Mouse (Mus musculus) regulatory T cell (primary cell): ENCODE results near the gene Cyp2c69.
"Not testable (repeated sequence)": the region's sequence is repeated elsewhere in the genome, so short reads cannot be mapped to it uniquely, and the experiment has no call there.

ENCODE experiments used
- in situ Hi-C: fragments of 300-600 bp; cut with MboI, MseI; formaldehyde crosslinking; loops from one replicate; pipeline ENCODE4 v1.15.1; 2025; ENCODE audit warnings: high pct_unique_total_duplicates

Cyp2c69 gene

DNA sequence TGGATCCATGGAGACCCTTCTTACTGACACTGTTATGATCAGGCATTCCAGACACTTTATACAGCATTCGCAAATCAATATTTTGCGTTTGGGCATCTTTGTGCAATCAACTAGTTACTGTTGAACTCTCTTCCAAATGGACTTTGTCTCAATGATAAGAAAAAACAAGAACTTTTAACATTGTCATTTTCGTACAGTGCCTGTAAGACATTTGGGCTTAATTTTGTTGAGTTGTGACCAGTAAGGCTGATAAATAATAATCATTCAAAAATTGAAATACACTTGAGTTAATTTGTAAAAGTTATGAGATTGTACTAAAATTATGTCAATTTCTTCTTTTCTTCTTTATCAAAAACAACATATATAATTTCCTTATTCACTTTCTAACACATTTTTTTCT lies at the start of gene Cyp2c69:
TSS of gene Cyp2c69 (minus strand) at position 101 of the 400 bp plus-strand sequence.
- in situ Hi-C loops: not testable (repeated sequence)

DNA sequence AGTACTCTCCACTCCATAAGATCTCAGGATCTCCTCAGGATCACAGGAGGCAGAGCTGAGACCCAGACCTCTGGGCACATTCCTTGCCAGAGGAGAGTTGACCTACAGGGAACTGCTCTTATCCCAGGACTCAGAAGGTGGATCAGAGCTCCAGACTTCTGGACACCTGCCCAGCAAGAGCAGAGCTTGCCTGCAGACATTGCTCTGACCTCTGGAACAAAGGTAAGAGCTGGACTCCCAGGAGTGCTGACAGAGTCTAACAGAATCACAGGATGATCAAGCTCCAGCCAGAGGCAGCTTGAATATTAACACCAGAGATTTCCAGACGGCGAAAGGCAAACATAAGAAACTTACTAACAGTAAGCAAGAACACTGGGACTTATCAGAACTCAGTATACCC lies 48.8 kb upstream of the Cyp2c69 start:
- in situ Hi-C loops: loop anchor here (5.0 to 10.0 kb wide), 2 partner anchors 61 to 82 kb away; no protein-coding TSS in a partner anchor

DNA sequence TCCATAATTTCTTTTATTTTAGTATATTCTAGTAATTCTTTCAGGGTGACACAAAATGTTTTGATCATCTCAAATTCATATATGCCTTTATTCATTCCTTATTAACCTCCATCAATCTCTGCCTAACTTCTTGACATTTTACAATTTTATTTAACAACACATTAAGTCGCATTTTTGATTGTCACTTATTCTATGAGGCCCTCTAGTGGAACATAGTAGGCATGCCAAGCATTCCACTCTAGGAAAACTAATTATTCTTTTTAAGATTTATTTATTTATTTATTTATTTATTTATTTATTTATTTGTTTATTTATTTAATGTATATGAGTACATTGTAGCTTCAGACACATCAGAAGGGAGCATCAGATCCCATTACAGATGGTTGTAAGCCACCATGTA lies 43.4 kb upstream of the Cyp2c69 start:
- in situ Hi-C loops: loop anchor here (10.0 kb wide), 1 partner anchor 55 kb away; no protein-coding TSS in a partner anchor

DNA sequence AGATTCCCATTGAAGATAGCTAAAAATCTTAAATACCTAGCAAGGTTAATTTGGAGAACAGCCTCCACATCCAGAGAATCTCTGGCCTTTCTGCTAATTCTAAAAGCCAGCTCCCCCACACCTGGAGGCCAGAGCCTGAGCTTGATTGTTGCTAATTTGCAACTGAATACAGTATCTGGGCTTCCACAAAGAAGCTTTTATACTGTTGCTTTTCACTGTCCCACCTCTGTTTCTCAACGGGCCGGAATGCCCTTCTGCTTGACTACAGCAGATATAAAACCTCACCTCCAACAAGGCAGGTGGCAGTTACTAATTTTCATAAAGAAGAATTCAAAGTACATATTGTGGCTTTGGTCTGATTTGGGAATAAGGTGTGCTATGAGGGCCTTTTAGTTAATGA lies 15.1 kb upstream of the Cyp2c69 start:
- in situ Hi-C loops: no loop called here

DNA sequence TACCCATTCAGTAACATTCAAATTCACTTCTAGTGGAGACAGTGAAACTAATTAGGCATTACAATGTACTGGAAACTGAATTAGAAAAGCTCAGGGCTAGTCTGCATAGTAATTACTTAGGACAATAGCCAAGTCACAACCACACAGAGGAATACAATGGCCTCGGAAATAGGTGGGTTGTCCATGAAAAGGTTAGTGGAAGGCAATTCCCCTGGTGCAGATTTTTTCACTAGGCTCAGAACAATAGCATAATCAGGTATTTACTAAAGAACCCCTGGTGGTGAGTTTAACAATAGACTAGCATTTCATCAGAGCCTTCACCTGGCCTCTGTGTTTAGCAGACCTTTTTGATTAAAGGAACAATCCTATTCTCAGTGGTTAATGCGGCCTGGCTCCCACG lies 3.5 kb upstream of the Cyp2c69 start:
- in situ Hi-C loops: not testable (repeated sequence)

DNA sequence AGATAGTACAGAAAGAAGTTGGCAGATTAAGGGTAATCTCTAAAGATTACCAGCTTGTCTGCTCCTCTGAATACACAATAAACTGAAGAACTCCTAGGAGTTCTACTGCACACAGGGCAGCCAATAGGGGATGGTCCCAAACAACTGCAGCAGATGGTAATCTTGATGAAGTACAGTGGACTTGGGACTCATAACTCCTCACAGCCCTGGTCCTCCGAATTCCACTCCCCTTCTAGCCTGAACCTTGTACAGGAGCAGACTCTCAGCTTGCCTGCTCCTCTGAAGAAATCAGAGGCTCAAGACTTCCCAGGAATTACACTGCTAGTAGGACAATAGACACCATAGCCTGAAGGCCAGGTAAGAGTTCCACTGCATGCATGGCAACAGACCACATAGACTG lies 20.5 kb downstream of the Cyp2c69 start:
- in situ Hi-C loops: no loop called here

DNA sequence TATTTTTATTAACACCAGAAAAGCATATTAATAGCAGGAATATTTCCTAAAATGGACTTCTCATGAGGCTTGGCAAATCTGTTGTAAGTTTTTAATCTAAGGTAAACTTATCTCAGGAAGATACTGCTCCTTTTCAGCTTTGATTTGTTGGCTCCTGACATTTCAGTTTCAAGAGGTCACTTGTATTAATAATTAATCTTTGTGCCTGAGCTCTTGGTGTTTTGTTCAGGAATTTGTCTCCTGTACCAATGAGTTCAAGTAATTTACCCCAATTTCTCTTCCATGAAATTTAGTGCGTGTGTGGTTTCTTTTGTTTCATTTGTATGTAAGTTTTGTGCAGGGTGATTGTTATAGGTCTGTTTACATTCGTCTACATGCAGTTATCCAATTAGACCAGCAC lies 65.7 kb downstream of the Cyp2c69 start:
- in situ Hi-C loops: loop anchor here (5.0 kb wide), 1 partner anchor 76 kb away; no protein-coding TSS in a partner anchor

DNA sequence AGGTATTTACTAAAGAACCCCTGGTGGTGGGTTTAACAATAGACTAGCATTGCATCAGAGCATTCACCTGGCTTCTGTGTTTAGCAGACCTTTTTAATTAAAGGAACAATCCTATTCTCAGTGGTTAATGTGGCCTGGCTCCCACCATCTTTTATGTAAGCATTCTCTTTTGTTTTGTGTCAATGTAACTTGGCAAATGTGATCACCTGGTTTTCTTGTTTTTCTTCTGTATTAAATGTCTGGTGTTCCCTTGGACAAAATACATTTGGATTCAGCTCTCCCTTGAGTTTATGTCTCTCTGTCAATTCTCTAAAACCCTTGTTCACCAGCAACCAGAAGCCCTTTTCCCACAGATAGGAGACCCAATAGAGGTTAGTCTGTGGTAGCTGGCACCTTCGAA lies 70.2 kb downstream of the Cyp2c69 start:
- in situ Hi-C loops: not testable (repeated sequence)

DNA sequence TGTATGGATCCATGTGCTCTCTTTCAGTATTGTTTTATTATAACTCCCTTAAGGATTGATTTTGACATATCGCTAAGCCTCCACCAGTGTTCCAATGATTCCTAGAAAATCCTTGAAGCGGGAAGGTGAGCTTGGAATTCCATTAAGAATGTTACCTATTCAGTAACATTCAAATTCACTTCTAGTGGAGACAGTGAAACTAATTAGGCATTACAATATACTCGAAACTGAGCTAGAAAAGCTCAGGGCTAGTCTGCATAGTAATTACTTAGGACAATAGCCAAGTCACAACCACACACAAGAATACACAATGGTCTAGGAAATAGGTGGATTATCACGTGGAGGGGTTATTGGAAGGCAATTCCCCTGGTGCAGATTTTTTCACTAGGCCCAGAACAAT lies 70.6 kb downstream of the Cyp2c69 start:
- in situ Hi-C loops: not testable (repeated sequence)

DNA sequence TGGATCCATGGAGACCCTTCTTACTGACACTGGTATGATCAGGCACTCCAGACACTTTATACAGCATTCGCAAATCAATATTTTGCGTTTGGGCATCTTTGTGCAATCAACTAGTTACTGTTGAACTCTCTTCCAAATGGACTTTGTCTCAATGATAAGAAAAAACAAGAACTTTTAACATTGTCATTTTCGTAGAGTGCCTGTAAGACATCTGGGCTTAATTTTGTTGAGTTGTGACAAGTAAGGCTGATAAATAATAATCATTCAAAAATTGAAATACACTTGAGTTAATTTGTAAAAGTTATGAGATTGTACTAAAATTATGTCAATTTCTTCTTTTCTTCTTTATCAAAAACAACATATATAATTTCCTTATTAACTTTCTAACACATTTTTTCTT lies 73.9 kb downstream of the Cyp2c69 start, which contains the start of gene Cyp2c40:
TSS of gene Cyp2c40 (minus strand) at position 101 of the 400 bp plus-strand sequence.
- in situ Hi-C loops: not testable (repeated sequence)
